Mouse (Mus musculus): ENCODE measurements around the gene Amh.

DNA sequence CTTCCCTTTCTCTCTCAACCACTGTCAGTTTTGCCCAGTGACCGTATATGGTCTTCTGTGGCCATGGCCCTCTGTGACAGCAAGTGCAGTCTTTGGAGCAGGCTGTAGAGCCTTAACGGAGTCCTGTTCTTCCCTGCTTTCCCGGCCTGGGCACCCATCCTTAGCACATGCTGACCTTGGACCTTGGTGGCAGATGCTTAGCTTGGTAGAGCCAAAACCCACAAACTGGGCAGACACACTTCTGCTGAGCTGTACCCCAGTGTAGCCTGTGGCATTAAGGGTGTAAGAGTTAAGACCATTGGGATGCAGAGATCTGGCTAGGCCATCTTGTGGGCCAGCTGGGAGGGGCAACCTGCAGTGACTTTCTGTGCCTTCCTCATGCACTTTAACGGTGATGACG is 31.2 kb upstream of the Amh start:
- no peak for TF ChIP-seq POLR2A (IDR thresholded peaks at IDR 0.05; ENCODE audit: insufficient read depth, low read depth, low read length)
- TF ChIP-seq CTCF (IDR thresholded peaks at IDR 0.05): no peak
